Mouse (Mus musculus) CH12.LX (cell line): ENCODE results near the gene Nlrc3. TPM values are rescaled to one million over a fixed set of nuclear protein-coding genes. Genes with fewer than 3 reads are reported as not detected.

Experiments used
- DNase-seq: peaks from one replicate; pipeline ENCODE4 v3.0.0-alpha.2; 2013; ENCODE audit errors: extremely low read depth
- H3K27ac ChIP-seq: 2 replicates; pipeline ENCODE4 v1.5.1; 2012; ENCODE audit warnings: low read depth, mild to moderate bottlenecking, control low read depth, moderate library complexity; ENCODE audit not compliant: insufficient read depth
- H3K27me3 ChIP-seq: replicated peaks from 2 replicates; pipeline ENCODE3; 2012; ENCODE audit warnings: inconsistent platforms
- H3K36me3 ChIP-seq, 2 experiments: replicated peaks in 1 of 2; 2 replicates each; pipeline versions ENCODE3 to v1.6.1; 2012; ENCODE audit warnings: inconsistent platforms in 1 of 2, low read length in 1 of 2, mild to moderate bottlenecking in 1 of 2, mixed read lengths in 1 of 2, moderate library complexity in 1 of 2; ENCODE audit not compliant: control insufficient read depth in 1 of 2, insufficient read depth in 1 of 2
- H3K4me1 ChIP-seq, 2 experiments: 2 replicates each; pipeline ENCODE4 v1.6.1; 2012; ENCODE audit warnings: inconsistent platforms in 1 of 2, moderate library complexity in 1 of 2; ENCODE audit not compliant: insufficient read depth in 2 of 2, control insufficient read depth in 1 of 2
- H3K4me2 ChIP-seq: 2 replicates; pipeline ENCODE4 v1.6.1; 2012; ENCODE audit warnings: low read depth, mild to moderate bottlenecking, control low read depth; ENCODE audit not compliant: poor library complexity, insufficient read depth, severe bottlenecking
- H3K4me3 ChIP-seq, 3 experiments: fragments of 150-350 bp in 1 of 3; sonication (generic) in 1 of 3; replicated peaks in 1 of 3; 2 replicates each; pipeline versions ENCODE3 to v1.5.1; 2011 to 2012; ENCODE audit warnings: low read depth in 2 of 3, low read length in 2 of 3, mild to moderate bottlenecking in 2 of 3, moderate library complexity in 2 of 3, control low read depth in 1 of 3, improper control_type of control experiment in 1 of 3, inconsistent platforms in 1 of 3, mixed read lengths in 1 of 3; ENCODE audit not compliant: poor library complexity in 1 of 3
- H3K79me2 ChIP-seq: replicated peaks from 2 replicates; pipeline ENCODE4 v1.6.1; 2012; ENCODE audit warnings: mild to moderate bottlenecking, moderate library complexity; ENCODE audit not compliant: control insufficient read depth, poor library complexity, insufficient read depth, severe bottlenecking; ENCODE audit errors: extremely low read depth
- H3K9ac ChIP-seq: 2 replicates; pipeline ENCODE4 v1.6.1; 2012; ENCODE audit warnings: low read depth, mild to moderate bottlenecking, control low read depth, moderate library complexity; ENCODE audit not compliant: insufficient read depth
- H3K9me3 ChIP-seq: replicated peaks from 2 replicates; pipeline ENCODE3; 2012; ENCODE audit warnings: low read length, inconsistent platforms, mixed read lengths
- CHD2 ChIP-seq: IDR thresholded peaks from 2 replicates; pipeline ENCODE4 v1.6.1; 2011; ENCODE audit warnings: low read length, improper control_type of control experiment
- ETS1 ChIP-seq: conservative IDR thresholded peaks from 2 replicates; pipeline ENCODE4 v1.6.1; 2012; ENCODE audit warnings: low read depth, mild to moderate bottlenecking, inconsistent platforms, low read length, improper control_type of control experiment, moderate library complexity
- HCFC1 ChIP-seq: IDR thresholded peaks from 2 replicates; pipeline ENCODE4 v1.6.1; 2012; ENCODE audit warnings: low read depth, mild to moderate bottlenecking, inconsistent platforms, low read length, improper control_type of control experiment
- KAT2A ChIP-seq: IDR thresholded peaks from 2 replicates; pipeline ENCODE4 v1.6.1; 2012; ENCODE audit warnings: low read length, improper control_type of control experiment, inconsistent platforms; ENCODE audit not compliant: insufficient replicate concordance
- MAZ ChIP-seq: IDR thresholded peaks from 2 replicates; pipeline ENCODE4 v1.6.1; 2012; ENCODE audit warnings: low read depth, mild to moderate bottlenecking, inconsistent platforms, low read length, improper control_type of control experiment, moderate library complexity
- MEF2A ChIP-seq: IDR thresholded peaks from 2 replicates; pipeline ENCODE4 v1.6.1; 2014; ENCODE audit warnings: low read depth, mild to moderate bottlenecking, inconsistent platforms, low read length, improper control_type of control experiment, borderline replicate concordance
- MYC ChIP-seq: IDR thresholded peaks from 2 replicates; pipeline ENCODE4 v1.6.1; 2011; ENCODE audit warnings: low read depth, mild to moderate bottlenecking, improper control_type of control experiment, low read length
- NELFE ChIP-seq: IDR thresholded peaks from 2 replicates; pipeline ENCODE4 v1.6.1; 2011; ENCODE audit warnings: low read depth, low read length, improper control_type of control experiment
- PAX5 ChIP-seq: IDR thresholded peaks from 2 replicates; pipeline ENCODE4 v1.6.1; 2012; ENCODE audit warnings: low read length, inconsistent platforms, mixed read lengths
- POLR2AphosphoS2 ChIP-seq: IDR thresholded peaks from 2 replicates; pipeline ENCODE4 v1.6.1; 2011; ENCODE audit warnings: low read depth, low read length, improper control_type of control experiment
- RAD21 ChIP-seq: IDR thresholded peaks from 2 replicates; pipeline ENCODE4 v1.6.1; 2011; ENCODE audit warnings: low read depth, mild to moderate bottlenecking, low read length, improper control_type of control experiment, moderate library complexity
- RCOR1 ChIP-seq: conservative IDR thresholded peaks from 2 replicates; pipeline ENCODE4 v1.6.1; 2012; ENCODE audit warnings: low read depth, mild to moderate bottlenecking, inconsistent platforms, low read length, improper control_type of control experiment
- SIN3A ChIP-seq: IDR thresholded peaks from 2 replicates; pipeline ENCODE4 v1.6.1; 2012; ENCODE audit warnings: low read length, improper control_type of control experiment, inconsistent platforms
- SMC3 ChIP-seq: IDR thresholded peaks from 2 replicates; pipeline ENCODE4 v1.6.1; 2011; ENCODE audit warnings: low read depth, low read length, improper control_type of control experiment
- TBP ChIP-seq: conservative IDR thresholded peaks from 2 replicates; pipeline ENCODE4 v1.6.1; 2011; ENCODE audit warnings: low read depth, low read length, improper control_type of control experiment
- TCF12 ChIP-seq: IDR thresholded peaks from 2 replicates; pipeline ENCODE4 v1.6.1; 2014; ENCODE audit warnings: low read depth, mild to moderate bottlenecking, inconsistent platforms, low read length, improper control_type of control experiment
- UBTF ChIP-seq: IDR thresholded peaks from 2 replicates; pipeline ENCODE4 v1.6.1; 2012; ENCODE audit warnings: low read depth, mild to moderate bottlenecking, inconsistent platforms, low read length, improper control_type of control experiment, moderate library complexity
- ZC3H11A ChIP-seq: IDR thresholded peaks from 2 replicates; pipeline ENCODE4 v1.6.1; 2012; ENCODE audit warnings: low read depth, mild to moderate bottlenecking, inconsistent platforms, low read length, improper control_type of control experiment
- ZMIZ1 ChIP-seq: IDR thresholded peaks from 2 replicates; pipeline ENCODE4 v1.6.1; 2012; ENCODE audit warnings: low read depth, mild to moderate bottlenecking, inconsistent platforms, low read length, improper control_type of control experiment
- ZNF384 ChIP-seq: IDR thresholded peaks from 2 replicates; pipeline ENCODE4 v1.6.1; 2012; ENCODE audit warnings: low read depth, low read length, improper control_type of control experiment, inconsistent platforms
- dilution Hi-C: fragments of 300-500 bp; cut with MboI; formaldehyde crosslinking; loops from 2 replicates; pipeline ENCODE4 v1.14.3; 2020; ENCODE audit warnings: low sequenced_read_pairs; ENCODE audit not compliant: extremely low pct_unique_long_range_greater_than_20kb, extremely low pct_ligation_motif_present
- in situ Hi-C: fragments of 300-500 bp; cut with MboI; formaldehyde crosslinking; loops from 3 replicates; pipeline ENCODE4 v1.14.3; 2019; ENCODE audit warnings: low sequenced_read_pairs, low pct_ligation_motif_present, low pct_unique_long_range_greater_than_20kb, mixed read lengths
- polyA plus RNA-seq: library from polyadenylated mRNA; unstranded; fragments of >175 nt; gene quantifications from 2 replicates; pipeline ENCODE4 v1.2.1, GENCODE M21; 2012; ENCODE audit warnings: low read depth; ENCODE audit not compliant: insufficient read length
- total RNA-seq, 2 experiments: library from RNA; depleted of rRNA; stranded (reverse); fragments of 300-350 nt in 1 of 2; fragments of >200 nt in 1 of 2; gene quantifications; 2 replicates each; pipeline ENCODE4 v1.2.3; 2012 to 2014

The Nlrc3 gene
- total and polyA plus RNA-seq, 3 experiments = 0.13 to 0.69 TPM; not detected in 1

- TF ChIP-seq UBTF (peak; percentile 72; the same call in 1 of the 2 replicates), MEF2A (peak; percentile 66), MAZ (peak; percentile 47), SIN3A (peak; percentile 75), RAD21 (peak; percentile 70), KAT2A (peak; percentile 64; the same call in 1 of the 2 replicates), HCFC1 (peak; percentile 88), CHD2 (peak; percentile 59; the same call in 1 of the 2 replicates), ZNF384 (no peak), NELFE (peak; percentile 98), RCOR1 (peak; percentile 34; the same call in 1 of the 2 replicates), PAX5 (no peak), POLR2AphosphoS2 (peak; percentile 97), MYC (peak; percentile 88; the same call in 1 of the 2 replicates), SMC3 (peak; percentile 63)
- TF ChIP-seq, all 38 proteins: peak for 28
Measured at GRCm38 (mm10) chr16:4003489-4004398, 27.3 kb upstream of the Nlrc3 start, which contains the start of gene Slx4 (continued).

DNA sequence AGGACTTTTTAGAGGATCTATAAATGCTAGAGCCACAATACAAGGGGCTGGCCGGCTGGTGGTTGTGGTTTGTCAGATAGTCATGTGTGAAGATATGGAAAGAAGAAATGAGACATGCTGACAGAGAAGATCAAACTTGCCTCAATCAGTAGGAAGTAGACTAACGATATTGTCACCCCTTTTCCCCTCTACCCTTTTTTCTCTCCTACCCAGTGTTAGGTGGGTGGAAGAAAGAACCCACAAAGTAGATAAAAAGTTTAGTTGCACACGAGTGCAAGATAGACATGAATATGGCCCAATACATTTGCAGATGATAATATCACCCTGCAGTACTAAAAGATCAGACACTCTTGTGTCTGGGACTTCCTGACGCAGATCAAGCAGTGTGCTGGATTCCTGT, 12.0 kb upstream of the Nlrc3 start:
- Histone ChIP-seq H3K27ac (no peak overlapping the region), H3K36me3 (peaks cover 92 to 95% of the 10 kb centered on the region in 2 experiments), H3K4me3 (no peak overlapping the region), H3K4me2 (no peak overlapping the region), H3K27me3 (no peaks in the 10 kb centered on the region), H3K9ac (no peak overlapping the region), H3K79me2 (no peaks in the 10 kb centered on the region), H3K9me3 (no peaks in the 10 kb centered on the region), H3K4me1 (peaks cover 0 to 12% of the 10 kb centered on the region in 2 experiments; a peak in 2 of 4 replicates)
- TF ChIP-seq ZC3H11A = no peak
- no peak for TF ChIP-seq TCF12
- no peak for TF ChIP-seq ZNF384
- no peak for TF ChIP-seq ETS1
- no peak for TF ChIP-seq ZMIZ1
- TF ChIP-seq TBP = no peak
- no peak for TF ChIP-seq SMC3
- in situ Hi-C loops = no loop called here
- no peak for DNase-seq
- dilution Hi-C loops = no loop called here
